Mouse (Mus musculus) layer of hippocampus, adult 11-12 months (tissue): ENCODE measurements at regions not wholly inside any gene's neighbourhood (a gene's known extent, or its start where the extent isn't known, plus 50 kb on each side); places are given as distances from the start of the nearest gene placed in this dataset.

Source experiments
- DNase-seq: peaks from one replicate; pipeline ENCODE4 v3.0.0; 2022; ENCODE audit warnings: low spot score

- DNase-seq: peak; percentile 35
These were observed 91.2 kb downstream of the Rnf138rt1 start for GRCm38 (mm10) chrX:163669886-163670285.
